Mouse (Mus musculus) thymus, adult 2 months (tissue): ENCODE measurements around the gene Ctnnal1. TPM values are rescaled to one million over a fixed set of nuclear protein-coding genes. Genes with fewer than 3 reads are reported as not detected.

Source experiments
- DNase-seq: peaks from one replicate; pipeline ENCODE4 v3.0.0; 2021
- H3K27ac ChIP-seq: fragments of 200-500 bp; 2 replicates; pipeline ENCODE4 v1.5.1; 2012; ENCODE audit warnings: low read length, control low read depth; ENCODE audit not compliant: control insufficient read depth, insufficient read depth
- H3K27me3 ChIP-seq: fragments of 200-500 bp; 2 replicates; pipeline ENCODE4 v1.6.1; 2012; ENCODE audit warnings: mild to moderate bottlenecking, low read length, moderate library complexity, mixed read lengths; ENCODE audit not compliant: control insufficient read depth, insufficient read depth
- H3K36me3 ChIP-seq: fragments of 200-500 bp; 2 replicates; pipeline ENCODE4 v1.6.1; 2012; ENCODE audit warnings: mild to moderate bottlenecking, low read length, moderate library complexity; ENCODE audit not compliant: control insufficient read depth, insufficient read depth
- H3K4me1 ChIP-seq: fragments of 200-500 bp; replicated peaks from 2 replicates; pipeline ENCODE4 v1.6.1; 2012; ENCODE audit warnings: low read length; ENCODE audit not compliant: control insufficient read depth, insufficient read depth
- H3K4me3 ChIP-seq: fragments of 200-500 bp; 2 replicates; pipeline ENCODE4 v1.5.1; 2012; ENCODE audit warnings: mild to moderate bottlenecking, low read length, control low read depth, moderate library complexity; ENCODE audit not compliant: control insufficient read depth, insufficient read depth
- CTCF ChIP-seq: fragments of 200-500 bp; IDR thresholded peaks from 2 replicates; pipeline ENCODE4 v1.5.1; 2012; ENCODE audit warnings: mild to moderate bottlenecking, control low read depth, low read length, moderate library complexity, borderline replicate concordance; ENCODE audit not compliant: control insufficient read depth, poor library complexity, insufficient read depth; ENCODE audit errors: extremely low read depth
- POLR2A ChIP-seq: fragments of 200-500 bp; IDR thresholded peaks from 2 replicates; pipeline ENCODE4 v1.6.1; 2012; ENCODE audit warnings: mild to moderate bottlenecking, low read length, control low read depth, moderate library complexity; ENCODE audit not compliant: control insufficient read depth, poor library complexity, insufficient read depth; ENCODE audit errors: extremely low read depth
- WGBS: fragments of 180-500 bp; shearing (Covaris S2); methylation state at CpG from one replicate; pipeline ENCODE4 v1.1.7; 2018; 5-methylcytosine and 5-hydroxymethylcytosine counted together
- polyA plus RNA-seq: library from polyadenylated mRNA; depleted of rRNA; stranded (reverse); fragments of >200 nt; gene quantifications from 2 replicates; pipeline ENCODE4 v1.2.3, GENCODE M21; 2012

The Ctnnal1 gene
- polyA plus RNA-seq, 1 experiment = 5.0 TPM

DNA sequence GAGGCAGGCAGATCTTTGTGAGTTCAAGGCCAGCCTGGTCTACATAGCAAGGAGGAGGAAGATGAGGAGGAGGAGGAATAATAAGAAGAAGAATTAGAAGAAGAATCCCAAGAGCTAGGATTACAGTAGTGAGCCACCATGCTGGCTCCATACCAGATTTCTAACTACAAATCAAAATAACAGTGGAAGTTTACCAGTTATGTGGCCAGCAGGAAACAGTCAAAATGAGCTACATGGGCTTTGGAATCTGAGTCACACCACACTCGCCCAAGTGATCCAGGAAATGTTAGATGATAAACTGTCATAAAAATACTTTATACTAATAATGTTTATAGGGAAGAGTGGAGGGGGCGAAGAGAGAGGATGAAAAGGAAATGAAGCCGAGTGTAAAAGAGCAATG lies 24.7 kb downstream of the Ctnnal1 start:
- Histone ChIP-seq H3K4me3 (no peak overlapping the region), H3K4me1 (no peaks in the 10 kb centered on the region), H3K27ac (no peak overlapping the region), H3K27me3 (no peaks in the 10 kb centered on the region), H3K36me3 (no peaks in the 10 kb centered on the region)
- no peak for TF ChIP-seq CTCF
- TF ChIP-seq POLR2A = no peak
- DNase-seq = no peak
- 93% methylated on average over 3 of the region's 3 CpGs for WGBS

DNA sequence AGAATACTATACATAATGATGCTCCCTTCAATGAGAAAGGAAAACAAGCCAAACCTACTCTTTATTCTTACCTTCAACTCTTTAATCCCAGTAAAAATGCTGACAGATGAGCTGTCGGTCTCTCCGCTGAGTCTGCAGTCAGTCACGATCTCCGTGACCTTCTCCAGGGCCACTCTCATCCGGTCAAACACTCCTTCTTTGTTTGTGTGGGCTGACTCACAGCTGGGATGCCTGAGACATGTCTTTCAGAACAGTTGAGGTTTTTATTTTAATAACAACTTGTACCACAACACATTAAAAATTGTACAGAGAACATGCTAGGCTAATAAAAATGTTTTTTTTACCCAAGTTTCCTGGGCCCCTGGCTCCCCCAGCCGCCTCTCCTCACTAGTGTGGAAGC lies 27.3 kb downstream of the Ctnnal1 start:
- TF ChIP-seq CTCF = no peak
- no peak for TF ChIP-seq POLR2A
- 96% methylated on average over 6 of the region's 6 CpGs for WGBS
- no peak for DNase-seq
- Histone ChIP-seq H3K36me3 (no peaks in the 10 kb centered on the region), H3K4me1 (no peaks in the 10 kb centered on the region), H3K27me3 (no peaks in the 10 kb centered on the region), H3K4me3 (no peak overlapping the region), H3K27ac (no peak overlapping the region)

DNA sequence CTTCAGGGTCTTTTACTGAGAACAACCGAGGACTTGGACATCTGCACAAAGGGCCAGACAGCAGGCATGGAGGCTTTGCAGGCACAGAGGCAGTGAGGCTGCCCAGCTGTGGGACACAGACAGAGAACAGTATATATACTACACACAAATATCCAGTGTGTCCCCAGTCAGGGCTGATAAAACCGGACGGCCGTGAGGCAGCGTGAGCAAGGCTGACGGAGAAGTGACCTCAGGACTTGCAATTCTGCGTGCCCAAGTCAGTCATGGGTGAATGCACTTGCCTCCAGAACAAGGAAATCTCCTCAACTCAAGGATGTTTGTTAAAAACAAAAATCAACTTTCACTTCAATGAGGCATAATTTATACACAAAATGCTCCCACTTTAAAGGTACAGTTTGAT lies 33.0 kb downstream of the Ctnnal1 start:
- H3K27ac ChIP-seq = no peak overlapping the region
- H3K27me3 ChIP-seq = no peaks in the 10 kb centered on the region
- 96% methylated on average over 7 of the region's 7 CpGs for WGBS
- TF ChIP-seq CTCF (no peak), POLR2A (no peak)
- peaks cover 2% of the 10 kb centered on the region; the same call in 1 of the 2 replicates for H3K4me1 ChIP-seq
- no peak overlapping the region for H3K4me3 ChIP-seq
- no peaks in the 10 kb centered on the region for H3K36me3 ChIP-seq
- no peak for DNase-seq

DNA sequence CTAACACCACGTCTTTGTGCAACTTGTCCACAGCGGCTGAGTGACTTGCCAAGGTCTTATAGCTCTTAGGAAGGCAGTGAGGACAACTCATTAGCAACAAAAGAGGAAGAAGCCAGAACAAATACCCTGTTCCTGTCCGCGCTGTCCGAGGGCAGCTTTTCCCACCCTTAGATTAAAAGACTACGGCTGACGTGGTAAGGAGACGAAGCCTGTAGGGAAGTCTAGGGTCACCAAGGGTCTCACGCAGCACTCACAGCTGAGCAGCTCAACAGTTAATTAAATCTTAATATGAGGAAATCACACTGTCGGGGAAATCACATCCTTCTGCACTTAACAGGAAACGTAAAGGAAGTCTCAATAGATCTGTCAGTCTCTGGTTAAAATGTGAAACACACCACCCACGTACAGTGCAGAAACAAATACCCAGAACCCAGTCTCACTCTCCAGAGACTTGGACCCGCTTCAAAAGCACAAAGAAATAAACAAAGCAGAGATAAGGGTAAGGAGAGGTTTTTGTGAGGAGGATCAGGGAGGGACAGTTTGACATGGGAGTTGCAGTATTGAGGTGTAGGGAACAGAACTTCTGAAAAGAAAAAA lies 33.9 kb downstream of the Ctnnal1 start:
- 50% methylated on average over 13 of the region's 13 CpGs for WGBS
- DNase-seq = no peak
- no peaks in the 10 kb centered on the region for H3K36me3 ChIP-seq
- peaks cover 2% of the 10 kb centered on the region; the same call in 1 of the 2 replicates for H3K4me1 ChIP-seq
- no peaks in the 10 kb centered on the region for H3K27me3 ChIP-seq
- no peak for TF ChIP-seq CTCF
- TF ChIP-seq POLR2A = no peak
- no peak overlapping the region for H3K4me3 ChIP-seq
- no peak overlapping the region for H3K27ac ChIP-seq

DNA sequence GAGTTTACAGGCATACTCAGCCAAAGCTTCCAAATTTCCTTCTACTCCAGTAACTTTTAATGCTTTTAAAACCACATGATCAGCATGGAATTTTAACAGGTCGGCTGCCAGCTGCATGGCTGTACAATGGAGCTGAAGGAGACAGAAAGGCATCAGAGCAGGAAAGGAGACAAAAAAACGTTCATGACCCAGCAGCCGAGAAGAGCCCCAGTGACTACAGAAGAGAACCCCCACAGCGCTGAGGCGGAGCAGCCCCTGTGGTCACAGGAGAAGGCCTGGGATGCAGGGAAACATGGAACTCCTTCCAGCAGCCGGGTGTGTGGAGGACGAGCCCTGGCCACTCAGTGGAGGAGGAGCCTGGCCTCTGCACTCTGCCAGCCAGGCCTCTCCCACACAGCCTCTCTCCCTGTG lies 35.5 kb downstream of the Ctnnal1 start:
- DNase-seq = no peak
- no peaks in the 10 kb centered on the region for H3K36me3 ChIP-seq
- H3K27me3 ChIP-seq = no peaks in the 10 kb centered on the region
- H3K27ac ChIP-seq = no peak overlapping the region
- 89% methylated on average over 7 of the region's 7 CpGs for WGBS
- no peak overlapping the region for H3K4me3 ChIP-seq
- peaks cover 2% of the 10 kb centered on the region; the same call in 1 of the 2 replicates for H3K4me1 ChIP-seq
- TF ChIP-seq POLR2A (no peak), CTCF (no peak)

DNA sequence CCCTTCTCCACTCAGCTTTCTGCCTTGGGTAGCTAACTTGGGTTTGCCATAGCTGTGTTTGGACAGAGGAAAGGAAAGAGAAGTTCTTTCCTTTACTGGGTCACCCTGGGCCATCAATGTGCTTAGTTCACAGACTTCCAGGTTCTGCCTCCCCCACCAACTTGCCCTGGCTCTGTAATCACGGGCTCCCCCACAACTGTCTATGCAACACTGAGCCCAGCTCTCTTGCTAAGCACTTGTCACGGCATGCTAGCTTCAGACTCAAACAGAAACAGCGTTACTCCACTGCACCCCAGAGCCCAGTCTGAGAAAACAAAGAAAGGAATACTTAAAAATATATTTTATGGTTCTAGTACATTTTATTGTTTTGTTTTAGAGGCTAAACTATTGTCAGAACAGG lies 36.1 kb downstream of the Ctnnal1 start:
- DNase-seq = no peak
- Histone ChIP-seq H3K4me3 (no peak overlapping the region), H3K36me3 (no peaks in the 10 kb centered on the region), H3K27me3 (no peaks in the 10 kb centered on the region), H3K4me1 (peaks cover 2% of the 10 kb centered on the region; the same call in 1 of the 2 replicates), H3K27ac (no peak overlapping the region)
- WGBS = 90% methylated on average over 3 of the region's 3 CpGs
- no peak for TF ChIP-seq CTCF
- TF ChIP-seq POLR2A = no peak

DNA sequence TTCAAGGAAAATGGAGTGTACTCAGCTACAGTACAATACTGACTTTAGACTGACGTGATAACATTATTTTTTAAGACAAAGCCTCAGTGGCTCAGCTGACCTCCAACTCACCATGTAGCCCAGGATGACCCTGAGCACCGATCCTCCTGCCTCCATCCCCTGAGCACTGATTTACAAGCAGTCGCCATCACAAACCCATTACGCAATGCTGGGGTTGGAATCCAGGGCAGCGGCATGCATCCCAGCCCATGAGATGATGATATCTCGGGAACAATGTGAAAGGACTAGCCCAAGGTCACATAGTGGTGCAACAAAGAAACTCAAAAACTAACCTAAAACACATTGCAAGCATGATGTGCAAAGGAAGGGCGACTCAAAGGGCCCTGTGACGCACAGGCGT lies 40.8 kb downstream of the Ctnnal1 start:
- WGBS = 98% methylated on average over 9 of the region's 9 CpGs
- TF ChIP-seq POLR2A = no peak
- Histone ChIP-seq H3K4me3 (no peak overlapping the region), H3K27ac (no peak overlapping the region), H3K36me3 (no peaks in the 10 kb centered on the region), H3K27me3 (no peaks in the 10 kb centered on the region), H3K4me1 (no peaks in the 10 kb centered on the region)
- DNase-seq = no peak
